Mouse (Mus musculus): ENCODE measurements around the gene Proca1.

GRCm38 (mm10) chr11:78193113-78193512 lies at the start of gene Proca1:
- TF ChIP-seq CTCF (IDR thresholded peaks at IDR 0.05; ENCODE audit: low read depth, low read length) (no peak), EP300 (IDR thresholded peaks at IDR 0.05; ENCODE audit: insufficient read depth, low read depth, low read length) (no peak)

Data from ES-Bruce4 (cell line).